14 mouse cellular contexts compared by ENCODE assay signal in the genomic region with DNA sequence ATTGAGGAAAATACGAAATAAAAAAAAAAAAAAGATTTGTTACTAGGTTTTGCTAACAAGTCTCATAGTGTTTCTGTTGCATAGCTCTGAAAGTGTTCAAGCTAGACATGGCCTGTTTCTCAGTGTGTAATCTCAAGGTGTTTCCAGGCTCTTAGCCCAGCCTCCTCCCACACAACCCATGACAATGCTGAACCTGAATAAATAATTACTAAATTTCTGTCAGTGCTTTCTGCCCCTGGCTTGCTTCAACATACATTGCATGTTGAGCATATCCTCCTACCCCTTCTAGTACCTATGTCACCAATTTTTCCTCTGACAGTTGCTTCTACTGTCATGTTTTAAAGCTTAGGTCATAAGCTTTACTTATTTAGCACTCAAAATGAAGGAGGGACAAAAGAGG.
"Had no signal": no experiment of that assay in that cellular context is flagged by ENCODE, and none has a peak within 500 bp of the region (broad histone marks: within the 10 kb centered on the region; RNA-seq: fewer than 3 reads in every experiment).

No protein-coding gene starts in this region.

- H3K27me3 ChIP-seq: limb, embryonic 15.5 days; liver, embryonic 12.5 days; neural tube, embryonic 13.5 days had no signal

- H3K4me2 ChIP-seq: limb, embryonic 15.5 days; liver, embryonic 12.5 days; lung, embryonic 14.5 days; neural tube, embryonic 13.5 days had no signal

- H3K27ac ChIP-seq: limb, embryonic 15.5 days; liver, embryonic 12.5 days; midbrain, embryonic 10.5 days; neural tube, embryonic 13.5 days; stomach, postnatal 0 days had no signal

- H3K4me3 ChIP-seq: limb, embryonic 15.5 days; liver, embryonic 12.5 days; midbrain, embryonic 10.5 days; neural tube, embryonic 13.5 days had no signal

- H3K4me1 ChIP-seq: liver, embryonic 12.5 days; midbrain, embryonic 10.5 days; neural tube, embryonic 13.5 days had no signal

- DNase-seq: kidney, postnatal 25 days; layer of hippocampus, adult 9-11 months; layer of hippocampus, postnatal 36 days; lung, embryonic 14.5 days; lung, postnatal 10 days; lung, postnatal 4 days; right cerebral cortex, adult 18-20 months; thymus, postnatal 25 days had no signal

- ATAC-seq: liver, embryonic 12.5 days; midbrain, embryonic 16.5 days had no signal

- H3K9ac ChIP-seq: limb, embryonic 15.5 days; liver, embryonic 12.5 days; lung, embryonic 14.5 days; neural tube, embryonic 13.5 days had no signal

- H3K36me3 ChIP-seq: limb, embryonic 15.5 days; liver, embryonic 12.5 days; midbrain, embryonic 10.5 days; neural tube, embryonic 13.5 days had no signal

- H3K9me3 ChIP-seq: limb, embryonic 15.5 days; liver, embryonic 12.5 days; midbrain, embryonic 10.5 days; neural tube, embryonic 13.5 days had no signal
